Mouse (Mus musculus) olfactory bulb, adult 2 months (tissue): ENCODE data around the gene Macrod1.

Source experiments
- CTCF ChIP-seq: fragments of 200-500 bp; IDR thresholded peaks from 2 replicates; pipeline ENCODE4 v1.5.1; 2012; ENCODE audit warnings: low read depth, mild to moderate bottlenecking, low read length, moderate library complexity; ENCODE audit not compliant: insufficient read depth
- POLR2A ChIP-seq: fragments of 200-500 bp; IDR thresholded peaks from 2 replicates; pipeline ENCODE4 v1.6.1; 2012; ENCODE audit warnings: mild to moderate bottlenecking, low read depth, low read length, moderate library complexity; ENCODE audit not compliant: insufficient read depth

- TF ChIP-seq CTCF (no peak), POLR2A (peak; percentile 60; the same call in 1 of the 2 replicates)
Observed at GRCm38 (mm10) chr19:7240782-7241690, 184.4 kb downstream of the Macrod1 start, which contains the start of gene Naa40.
